Comparison of ENCODE assay signal across 28 mouse cellular contexts in the genomic region with DNA sequence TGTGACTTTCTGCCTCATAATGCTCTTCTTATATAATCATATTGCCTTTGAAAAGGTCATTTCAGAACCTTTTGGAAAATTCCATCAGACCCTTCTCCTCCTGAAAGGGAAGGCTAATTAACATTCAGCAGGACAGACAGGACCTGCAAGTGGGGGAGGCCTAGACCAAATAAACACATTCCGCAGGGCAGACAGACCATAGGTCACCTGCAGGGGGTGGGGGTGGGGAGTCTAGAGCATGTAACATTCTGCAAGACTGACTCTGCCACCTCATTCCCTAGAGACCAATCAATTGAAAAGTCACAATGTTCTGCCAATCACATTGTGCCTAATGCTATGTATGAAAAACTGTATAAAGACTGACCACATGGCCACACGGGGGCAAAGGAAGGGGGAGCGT.
DNase-seq lines count a peak whose midpoint lies in the region; ATAC-seq lines count a peak whose summit lies in the region.
"Had no signal": no experiment of that assay in that cellular context is flagged by ENCODE, and none has a peak within 500 bp of the region (broad histone marks: within the 10 kb centered on the region; RNA-seq: fewer than 3 reads in every experiment).

No protein-coding gene starts in this region.

- H3K27me3 ChIP-seq in kidney, embryonic 14.5 days (ENCODE audit: control insufficient read depth, insufficient read depth, low read length) = no peaks in the 10 kb centered on the region
- H3K27me3 ChIP-seq in midbrain, embryonic 12.5 days = no peaks in the 10 kb centered on the region
- H3K27me3 ChIP-seq in midbrain, embryonic 16.5 days (ENCODE audit: control insufficient read depth, insufficient read depth, low read depth, low read length) = no peaks in the 10 kb centered on the region
- H3K27me3 ChIP-seq in liver, embryonic 11.5 days (replicated peaks; ENCODE audit: control insufficient read depth, insufficient read depth, low read length) = no peaks in the 10 kb centered on the region
- H3K27me3 ChIP-seq: embryonic facial prominence, embryonic 15.5 days; forebrain, embryonic 15.5 days; hindbrain, embryonic 12.5 days; limb, embryonic 15.5 days; midbrain, embryonic 15.5 days; neural tube, embryonic 13.5 days; Patski had no signal

- H3K4me1 ChIP-seq in kidney, embryonic 14.5 days (ENCODE audit: control insufficient read depth, insufficient read depth, low read length) = no peaks in the 10 kb centered on the region
- no peaks in the 10 kb centered on the region for H3K4me1 ChIP-seq in midbrain, embryonic 12.5 days
- H3K4me1 ChIP-seq in midbrain, embryonic 16.5 days (ENCODE audit: control insufficient read depth, insufficient read depth, low read length) = no peaks in the 10 kb centered on the region
- no peaks in the 10 kb centered on the region for H3K4me1 ChIP-seq in liver, embryonic 11.5 days (replicated peaks; ENCODE audit: control insufficient read depth, insufficient read depth, low read length)
- H3K4me1 ChIP-seq: embryonic facial prominence, embryonic 15.5 days; hindbrain, embryonic 12.5 days; limb, embryonic 15.5 days; midbrain, embryonic 15.5 days; neural tube, embryonic 13.5 days had no signal

- no peak overlapping the region for H3K4me3 ChIP-seq in kidney, embryonic 14.5 days (ENCODE audit: low read length)
- no peak overlapping the region for H3K4me3 ChIP-seq in midbrain, embryonic 12.5 days
- no peak overlapping the region for H3K4me3 ChIP-seq in midbrain, embryonic 16.5 days (ENCODE audit: low read depth, low read length)
- H3K4me3 ChIP-seq in liver, embryonic 11.5 days (ENCODE audit: low read depth, low read length) = no peak overlapping the region
- H3K4me3 ChIP-seq: embryonic facial prominence, embryonic 15.5 days; forebrain, embryonic 15.5 days; hindbrain, embryonic 12.5 days; limb, embryonic 15.5 days; midbrain, embryonic 15.5 days; myocyte; neural tube, embryonic 13.5 days had no signal

- peak; percentile 12 for DNase-seq in kidney, adult 11 months
- DNase-seq in liver, embryonic 11.5 days (ENCODE audit: low spot score) = no peak
- peak; percentile 24 for DNase-seq in yolk sac, embryonic 10.5 days (ENCODE audit: low spot score)
- no peak for DNase-seq in thymus, postnatal 14 days
- no peak for DNase-seq in gastrocnemius, postnatal 25 days
- DNase-seq: cerebellum, adult 11 months; cerebellum, postnatal 10 days; gastrocnemius, postnatal 10 days; heart, adult 11 months; layer of hippocampus, adult 9-11 months; lung, postnatal 10 days; retina, postnatal 1 day; right cerebral cortex, postnatal 25 days; spleen, adult 18-20 months had no signal

- no peak overlapping the region for H3K9ac ChIP-seq in kidney, embryonic 14.5 days (ENCODE audit: low read depth, low read length)
- no peak overlapping the region for H3K9ac ChIP-seq in midbrain, embryonic 12.5 days (replicated peaks)
- no peak overlapping the region for H3K9ac ChIP-seq in midbrain, embryonic 16.5 days (ENCODE audit: low read depth, low read length)
- no peak overlapping the region for H3K9ac ChIP-seq in liver, embryonic 11.5 days (ENCODE audit: low read depth, low read length)
- H3K9ac ChIP-seq: embryonic facial prominence, embryonic 15.5 days; forebrain, embryonic 15.5 days; hindbrain, embryonic 12.5 days; limb, embryonic 15.5 days; midbrain, embryonic 15.5 days; neural tube, embryonic 13.5 days had no signal

- no peaks in the 10 kb centered on the region for H3K36me3 ChIP-seq in kidney, embryonic 14.5 days (ENCODE audit: control insufficient read depth, insufficient read depth, low read length)
- no peaks in the 10 kb centered on the region for H3K36me3 ChIP-seq in midbrain, embryonic 12.5 days
- H3K36me3 ChIP-seq in midbrain, embryonic 16.5 days (ENCODE audit: control insufficient read depth, insufficient read depth, low read length) = no peaks in the 10 kb centered on the region
- H3K36me3 ChIP-seq in liver, embryonic 11.5 days (ENCODE audit: control insufficient read depth, insufficient read depth, low read length) = no peaks in the 10 kb centered on the region
- H3K36me3 ChIP-seq: embryonic facial prominence, embryonic 15.5 days; forebrain, embryonic 15.5 days; G1E; hindbrain, embryonic 12.5 days; limb, embryonic 15.5 days; midbrain, embryonic 15.5 days; neural tube, embryonic 13.5 days had no signal

- H3K4me2 ChIP-seq in kidney, embryonic 14.5 days (replicated peaks; ENCODE audit: low read depth, low read length) = no peak overlapping the region
- no peak overlapping the region for H3K4me2 ChIP-seq in midbrain, embryonic 12.5 days (replicated peaks)
- no peak overlapping the region for H3K4me2 ChIP-seq in midbrain, embryonic 16.5 days (ENCODE audit: low read length)
- no peak overlapping the region for H3K4me2 ChIP-seq in liver, embryonic 11.5 days
- H3K4me2 ChIP-seq: embryonic facial prominence, embryonic 15.5 days; forebrain, embryonic 15.5 days; heart, embryonic 11.5 days; hindbrain, embryonic 12.5 days; limb, embryonic 15.5 days; midbrain, embryonic 15.5 days; neural tube, embryonic 13.5 days had no signal

- no peak overlapping the region for H3K27ac ChIP-seq in kidney, embryonic 14.5 days (ENCODE audit: low read depth, low read length)
- no peak overlapping the region for H3K27ac ChIP-seq in midbrain, embryonic 12.5 days (replicated peaks)
- no peak overlapping the region for H3K27ac ChIP-seq in midbrain, embryonic 16.5 days (ENCODE audit: low read length)
- no peak overlapping the region for H3K27ac ChIP-seq in liver, embryonic 11.5 days (ENCODE audit: low read depth, low read length)
- H3K27ac ChIP-seq: embryonic facial prominence, embryonic 15.5 days; forebrain, embryonic 15.5 days; hindbrain, embryonic 12.5 days; limb, embryonic 15.5 days; midbrain, embryonic 15.5 days; neural tube, embryonic 13.5 days had no signal

- WGBS in kidney, embryonic 14.5 days = 54% methylated on average over 3 of the region's 3 CpGs
- 55% methylated on average over 3 of the region's 3 CpGs for WGBS in midbrain, embryonic 12.5 days
- WGBS in midbrain, embryonic 16.5 days = 68% methylated on average over 3 of the region's 3 CpGs
- 62% methylated on average over 3 of the region's 3 CpGs for WGBS in liver, embryonic 11.5 days

- no peak for ATAC-seq in kidney, embryonic 14.5 days (ENCODE audit: low FRiP score, low TSS enrichment)
- ATAC-seq in midbrain, embryonic 12.5 days (ENCODE audit: low FRiP score, low read depth) = peak; percentile 60; the same call in 1 of the 2 replicates
- ATAC-seq in midbrain, embryonic 16.5 days = no peak
- ATAC-seq in liver, embryonic 11.5 days (replicated peaks; ENCODE audit: low FRiP score) = peak; percentile 61
- ATAC-seq: forebrain, embryonic 15.5 days; inflammation-experienced regulatory T-cells, adult 6 months; midbrain, embryonic 15.5 days; Patski had no signal

- no peaks in the 10 kb centered on the region for H3K9me3 ChIP-seq in kidney, embryonic 14.5 days (ENCODE audit: control insufficient read depth, low read length)
- no peaks in the 10 kb centered on the region for H3K9me3 ChIP-seq in midbrain, embryonic 12.5 days
- H3K9me3 ChIP-seq in midbrain, embryonic 16.5 days (replicated peaks; ENCODE audit: control insufficient read depth, low read length, poor library complexity, severe bottlenecking) = no peaks in the 10 kb centered on the region
- no peaks in the 10 kb centered on the region for H3K9me3 ChIP-seq in liver, embryonic 11.5 days (ENCODE audit: control insufficient read depth, low read length)
- H3K9me3 ChIP-seq: embryonic facial prominence, embryonic 15.5 days; forebrain, embryonic 15.5 days; G1E; hindbrain, embryonic 12.5 days; limb, embryonic 15.5 days; midbrain, embryonic 15.5 days; neural tube, embryonic 13.5 days had no signal

Comparison
In these comparisons a context has a peak if more than half of its experiments do, and no peak if none do; other contexts are left out.
1. ATAC-seq: peak in midbrain, embryonic 12.5 days (single experiment) and liver, embryonic 11.5 days (single experiment); none in kidney, embryonic 14.5 days (single experiment) and midbrain, embryonic 16.5 days (single experiment).
2. DNase-seq: peak in kidney, adult 11 months (single experiment) and yolk sac, embryonic 10.5 days (single experiment); none in liver, embryonic 11.5 days (single experiment), thymus, postnatal 14 days (single experiment) and gastrocnemius, postnatal 25 days (single experiment).